Mouse (Mus musculus) midbrain, embryonic 11.5 days (tissue): ENCODE measurements around the gene Ereg. TPM values are rescaled to one million over a fixed set of nuclear protein-coding genes. Genes with fewer than 3 reads are reported as not detected.

Experiments used
- ATAC-seq: fragments of 200-750 bp; cut with Nextera tagmentation; 2 replicates; pipeline ENCODE4 v1.8.0; 2017; ENCODE audit warnings: moderate TSS enrichment, moderate library complexity; ENCODE audit not compliant: low FRiP score
- DNase-seq: peaks from one replicate; pipeline ENCODE4 v3.0.0; 2015; ENCODE audit warnings: low spot score; ENCODE audit errors: missing footprints
- H3K27ac ChIP-seq: fragments of 300-500 bp; sonication (generic); 2 replicates; pipeline ENCODE4 v1.5.1; 2014; ENCODE audit warnings: low read depth, low read length
- H3K27me3 ChIP-seq: fragments of 300-500 bp; sonication (generic); 2 replicates; pipeline ENCODE4 v1.6.1; 2014; ENCODE audit warnings: mild to moderate bottlenecking, low read length, moderate library complexity, mixed read lengths; ENCODE audit not compliant: control insufficient read depth, insufficient read depth
- H3K36me3 ChIP-seq: fragments of 300-500 bp; sonication (generic); 2 replicates; pipeline ENCODE4 v1.6.1; 2014; ENCODE audit warnings: mild to moderate bottlenecking, low read length, moderate library complexity, mixed read lengths; ENCODE audit not compliant: control insufficient read depth, insufficient read depth
- H3K4me1 ChIP-seq: fragments of 300-500 bp; sonication (generic); 2 replicates; pipeline ENCODE4 v1.6.1; 2014; ENCODE audit warnings: low read length; ENCODE audit not compliant: control insufficient read depth, insufficient read depth
- H3K4me2 ChIP-seq: fragments of 300-500 bp; sonication (generic); 2 replicates; pipeline ENCODE4 v1.6.1; 2014; ENCODE audit warnings: mild to moderate bottlenecking, moderate library complexity
- H3K4me3 ChIP-seq: fragments of 300-500 bp; sonication (generic); 2 replicates; pipeline ENCODE4 v1.5.1; 2014; ENCODE audit warnings: low read depth, low read length
- H3K9ac ChIP-seq: fragments of 300-500 bp; sonication (generic); 2 replicates; pipeline ENCODE4 v1.6.1; 2014; ENCODE audit warnings: low read length
- H3K9me3 ChIP-seq: fragments of 300-500 bp; sonication (generic); 2 replicates; pipeline ENCODE4 v1.6.1; 2016; ENCODE audit warnings: low read length; ENCODE audit not compliant: control insufficient read depth
- WGBS: fragments of 180-500 bp; shearing (Covaris S2); extraction: QIAGEN DNeasy Blood & Tissue Kit; methylation state at CpG from one replicate; pipeline ENCODE4 v1.1.7; 2014; 5-methylcytosine and 5-hydroxymethylcytosine counted together
- polyA plus RNA-seq: library from polyadenylated mRNA; unstranded; fragments of >200 nt; fragmentation: Nextera tagmentation; extraction: Ambion mirVana; gene quantifications from 2 replicates; pipeline ENCODE4 v1.2.1, GENCODE M21; 2014

Gene Ereg
- polyA plus RNA-seq, 1 experiment from 2014 or later: not detected

DNA sequence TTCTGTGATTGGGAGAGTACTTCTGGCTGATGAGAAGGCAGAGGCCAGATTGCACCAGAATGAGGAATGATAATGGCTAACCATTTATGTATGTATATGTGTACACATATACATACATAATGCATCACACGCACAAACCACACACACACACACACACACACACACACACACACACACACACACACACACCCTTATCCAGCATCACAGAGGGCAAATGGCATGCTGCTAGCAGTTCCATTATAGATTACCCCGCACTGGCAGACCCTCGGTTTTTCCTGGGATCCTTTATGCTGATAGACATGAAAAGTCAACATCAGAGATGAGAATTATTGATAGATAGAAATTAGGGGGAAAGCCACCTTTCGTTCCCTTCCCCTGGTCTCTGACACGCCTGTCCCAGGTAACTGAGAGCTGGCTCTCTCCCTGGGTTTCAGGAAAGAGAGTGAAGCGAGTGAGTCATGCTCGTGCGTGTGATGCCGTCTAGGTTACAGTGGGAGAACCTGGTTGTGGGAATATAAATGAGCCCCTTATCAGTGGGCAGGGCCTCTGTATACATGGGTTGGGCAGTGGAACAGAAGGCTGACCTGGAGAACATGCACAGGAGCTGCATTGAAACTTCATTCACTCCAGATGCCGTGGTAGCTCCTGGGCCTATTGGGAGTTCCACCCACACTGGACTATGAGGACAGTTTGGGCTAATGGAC is 23.6 kb downstream of the Ereg start:
- DNase-seq: no peak
- H3K9me3 ChIP-seq: no peaks in the 10 kb centered on the region
- ATAC-seq: no peak
- WGBS: 93% methylated on average over 10 of the region's 10 CpGs
- H3K9ac ChIP-seq: no peak overlapping the region
- H3K4me1 ChIP-seq: no peaks in the 10 kb centered on the region
- no peaks in the 10 kb centered on the region for H3K36me3 ChIP-seq
- no peak overlapping the region for H3K27ac ChIP-seq
- no peak overlapping the region for H3K4me2 ChIP-seq
- no peak overlapping the region for H3K4me3 ChIP-seq
- H3K27me3 ChIP-seq: no peaks in the 10 kb centered on the region

- Histone ChIP-seq H3K36me3 (no peaks in the 10 kb centered on the region), H3K27ac (no peak overlapping the region), H3K9ac (no peak overlapping the region), H3K27me3 (no peaks in the 10 kb centered on the region), H3K4me2 (no peak overlapping the region), H3K9me3 (no peaks in the 10 kb centered on the region), H3K4me1 (no peaks in the 10 kb centered on the region), H3K4me3 (no peak overlapping the region)
- DNase-seq: no peak
- WGBS: 96% methylated on average over 5 of the region's 5 CpGs
- ATAC-seq: no peak
Measured at GRCm38 (mm10) chr5:91101742-91102141, 27.3 kb downstream of the Ereg start.

- ATAC-seq: no peak
- H3K4me2 ChIP-seq: no peak overlapping the region
Measured at GRCm38 (mm10) chr5:91103943-91104665, 29.7 kb downstream of the Ereg start.

DNA sequence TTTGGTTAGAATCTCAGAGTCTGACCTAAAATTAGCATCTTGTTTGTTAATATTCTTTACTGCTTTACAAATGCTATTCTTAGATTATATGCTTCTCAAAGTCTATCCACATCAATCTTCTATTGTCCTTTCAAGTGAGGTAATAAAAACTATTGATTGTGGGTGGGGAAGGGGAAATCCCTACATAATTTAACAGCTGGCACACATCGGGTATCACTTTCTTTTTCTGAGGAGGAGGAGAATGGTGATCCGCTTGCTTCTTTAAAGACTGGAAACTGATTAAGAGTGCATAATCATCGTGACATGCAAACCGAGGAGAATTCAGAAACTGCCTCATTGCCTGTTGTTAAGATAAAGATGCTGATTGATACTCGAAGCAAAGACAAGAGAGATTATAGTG is 31.8 kb downstream of the Ereg start:
- Histone ChIP-seq H3K4me2 (no peak overlapping the region), H3K4me1 (no peaks in the 10 kb centered on the region), H3K4me3 (no peak overlapping the region), H3K36me3 (no peaks in the 10 kb centered on the region), H3K27ac (no peak overlapping the region), H3K9me3 (no peaks in the 10 kb centered on the region), H3K9ac (no peak overlapping the region), H3K27me3 (no peaks in the 10 kb centered on the region)
- ATAC-seq (no peak), DNase-seq (no peak)
- WGBS: 75% methylated on average over 5 of the region's 5 CpGs

More at GRCm38 (mm10) chr5:91103943-91104665, 29.7 kb downstream of the Ereg start:
- H3K27ac ChIP-seq: no peak overlapping the region
- no peaks in the 10 kb centered on the region for H3K36me3 ChIP-seq
- WGBS: 87% methylated on average over 7 of the region's 7 CpGs
- DNase-seq: no peak
- no peaks in the 10 kb centered on the region for H3K9me3 ChIP-seq
- H3K27me3 ChIP-seq: no peaks in the 10 kb centered on the region
- H3K9ac ChIP-seq: no peak overlapping the region
- no peak overlapping the region for H3K4me3 ChIP-seq
- H3K4me1 ChIP-seq: no peaks in the 10 kb centered on the region

- WGBS: 93% methylated on average over 6 of the region's 6 CpGs
- Histone ChIP-seq H3K27me3 (no peaks in the 10 kb centered on the region), H3K4me3 (no peak overlapping the region), H3K9me3 (no peaks in the 10 kb centered on the region), H3K36me3 (no peaks in the 10 kb centered on the region), H3K9ac (no peak overlapping the region), H3K4me1 (no peaks in the 10 kb centered on the region), H3K4me2 (no peak overlapping the region), H3K27ac (no peak overlapping the region)
- ATAC-seq: no peak
- DNase-seq: no peak
Measured at GRCm38 (mm10) chr5:91110023-91110670, 35.7 kb downstream of the Ereg start.

GRCm38 (mm10) chr5:91111019-91111418 is 36.6 kb downstream of the Ereg start:
- DNase-seq: no peak
- Histone ChIP-seq H3K4me1 (no peaks in the 10 kb centered on the region), H3K4me2 (no peak overlapping the region), H3K4me3 (no peak overlapping the region), H3K27ac (no peak overlapping the region), H3K36me3 (no peaks in the 10 kb centered on the region), H3K27me3 (no peaks in the 10 kb centered on the region), H3K9ac (no peak overlapping the region), H3K9me3 (no peaks in the 10 kb centered on the region)
- WGBS: 88% methylated on average over 8 of the region's 8 CpGs
- ATAC-seq: no peak

DNA sequence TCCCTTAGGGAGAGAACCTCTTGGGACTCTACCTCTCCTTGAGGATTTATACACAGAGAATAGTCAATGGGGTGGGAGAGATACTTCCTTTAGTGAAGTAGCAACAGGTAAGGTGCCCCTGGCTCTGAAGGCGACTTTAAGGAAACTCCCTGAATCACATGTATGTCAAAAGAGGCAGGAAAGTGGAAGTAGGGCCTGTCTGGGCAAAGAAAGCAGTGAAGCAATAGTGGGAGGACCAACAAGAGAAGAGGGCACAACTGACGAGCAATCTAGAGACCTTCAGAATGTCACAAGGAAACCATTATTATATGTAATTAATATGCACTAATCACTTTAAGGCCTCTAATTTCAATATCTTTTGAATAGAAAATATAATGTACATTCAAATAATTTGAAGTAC is 39.5 kb downstream of the Ereg start:
- no peak overlapping the region for H3K27ac ChIP-seq
- H3K4me2 ChIP-seq: no peak overlapping the region
- H3K36me3 ChIP-seq: no peaks in the 10 kb centered on the region
- 85% methylated on average over 2 of the region's 2 CpGs for WGBS
- no peaks in the 10 kb centered on the region for H3K9me3 ChIP-seq
- H3K27me3 ChIP-seq: no peaks in the 10 kb centered on the region
- no peaks in the 10 kb centered on the region for H3K4me1 ChIP-seq
- no peak overlapping the region for H3K9ac ChIP-seq
- no peak for DNase-seq
- no peak for ATAC-seq
- H3K4me3 ChIP-seq: no peak overlapping the region

DNA sequence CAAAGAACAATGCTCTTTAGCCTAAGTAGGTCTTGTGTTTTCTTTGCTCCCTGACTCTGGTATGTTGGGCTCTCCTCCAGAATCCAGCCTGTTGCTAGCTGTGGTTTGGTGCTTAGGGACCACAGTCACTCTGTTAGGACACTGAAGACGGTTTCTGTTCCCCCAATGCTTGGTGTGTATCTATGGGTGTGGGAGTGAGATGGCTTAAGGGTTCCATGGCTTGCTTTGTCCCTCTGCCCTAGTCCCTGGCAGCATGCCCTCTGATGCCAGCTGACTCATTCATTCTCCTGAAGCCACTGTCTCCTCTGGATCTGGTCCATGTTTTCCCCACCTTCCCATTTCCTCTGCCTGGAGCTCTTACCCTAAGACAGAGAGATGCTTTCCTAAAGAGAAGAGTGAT is 40.2 kb downstream of the Ereg start:
- Histone ChIP-seq H3K4me3 (no peak overlapping the region), H3K4me2 (no peak overlapping the region), H3K36me3 (no peaks in the 10 kb centered on the region), H3K27me3 (no peaks in the 10 kb centered on the region), H3K9me3 (no peaks in the 10 kb centered on the region), H3K27ac (no peak overlapping the region), H3K9ac (no peak overlapping the region), H3K4me1 (no peaks in the 10 kb centered on the region)
- DNase-seq (no peak), ATAC-seq (no peak)
- 74% methylated on average over 1 of the region's 1 CpGs for WGBS

DNA sequence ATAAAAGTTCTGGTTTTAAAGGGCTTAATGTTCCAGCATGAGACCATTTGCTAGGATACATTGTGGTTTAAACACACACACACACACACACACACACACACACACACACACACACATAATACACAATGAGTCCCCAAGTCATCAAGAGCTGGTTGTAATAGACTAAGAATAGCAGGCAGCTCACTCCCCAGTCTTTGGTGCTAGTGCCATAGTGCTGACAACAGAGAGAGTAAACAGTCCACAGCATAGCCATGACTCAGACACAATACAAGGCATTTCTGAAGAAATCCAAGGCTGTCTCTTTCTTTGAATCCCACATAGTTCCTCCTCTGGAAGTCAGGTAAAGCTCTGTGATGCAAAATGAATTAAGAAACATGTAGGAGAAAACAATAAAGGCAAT is 44.2 kb downstream of the Ereg start:
- no peaks in the 10 kb centered on the region for H3K36me3 ChIP-seq
- DNase-seq (no peak), ATAC-seq (no peak)
- H3K27ac ChIP-seq: no peak overlapping the region
- H3K9ac ChIP-seq: no peak overlapping the region
- H3K4me3 ChIP-seq: no peak overlapping the region
- no peaks in the 10 kb centered on the region for H3K4me1 ChIP-seq
- no peaks in the 10 kb centered on the region for H3K27me3 ChIP-seq
- H3K4me2 ChIP-seq: no peak overlapping the region
- H3K9me3 ChIP-seq: no peaks in the 10 kb centered on the region
